Mouse (Mus musculus) forebrain, embryonic 11.5 days (tissue): Measurements from ENCODE around the gene Hnrnpll. TPM values are rescaled to one million over a fixed set of nuclear protein-coding genes. Genes with fewer than 3 reads are reported as not detected.

Experiments
- ATAC-seq: fragments of 200-750 bp; cut with Nextera tagmentation; replicated peaks from 2 replicates; pipeline ENCODE4 v1.8.0; 2017; ENCODE audit warnings: moderate TSS enrichment; ENCODE audit not compliant: low FRiP score
- DNase-seq: peaks from one replicate; pipeline ENCODE4 v3.0.0-alpha.2; 2017; ENCODE audit warnings: low spot score
- H3K27ac ChIP-seq: fragments of 300-500 bp; sonication (generic); 2 replicates; pipeline ENCODE4 v1.5.1; 2014; ENCODE audit warnings: low read depth, low read length
- H3K27me3 ChIP-seq: fragments of 300-500 bp; sonication (generic); 2 replicates; pipeline ENCODE4 v1.6.1; 2014; ENCODE audit warnings: mild to moderate bottlenecking, low read length, mixed read lengths; ENCODE audit not compliant: control insufficient read depth, insufficient read depth
- H3K36me3 ChIP-seq: fragments of 300-500 bp; sonication (generic); 2 replicates; pipeline ENCODE4 v1.6.1; 2014; ENCODE audit warnings: mild to moderate bottlenecking, low read length, moderate library complexity, mixed read lengths; ENCODE audit not compliant: control insufficient read depth, insufficient read depth
- H3K4me1 ChIP-seq: fragments of 300-500 bp; sonication (generic); replicated peaks from 2 replicates; pipeline ENCODE4 v1.6.1; 2014; ENCODE audit warnings: low read length, mixed read lengths; ENCODE audit not compliant: control insufficient read depth, insufficient read depth
- H3K4me2 ChIP-seq: fragments of 300-500 bp; sonication (generic); 2 replicates; pipeline ENCODE4 v1.6.1; 2014; ENCODE audit warnings: low read depth, mild to moderate bottlenecking, low read length, moderate library complexity, mixed read lengths; ENCODE audit not compliant: severe bottlenecking
- H3K4me3 ChIP-seq: fragments of 300-500 bp; sonication (generic); 2 replicates; pipeline ENCODE4 v1.5.1; 2014; ENCODE audit warnings: low read depth, low read length
- H3K9ac ChIP-seq: fragments of 300-500 bp; sonication (generic); 2 replicates; pipeline ENCODE4 v1.6.1; 2014; ENCODE audit warnings: low read length
- H3K9me3 ChIP-seq: fragments of 300-500 bp; sonication (generic); 2 replicates; pipeline ENCODE4 v1.6.1; 2016; ENCODE audit warnings: low read length, mixed read lengths; ENCODE audit not compliant: control insufficient read depth
- WGBS: fragments of 180-500 bp; shearing (Covaris S2); extraction: QIAGEN DNeasy Blood & Tissue Kit; methylation state at CpG from one replicate; pipeline ENCODE4 v1.1.7; 2014; 5-methylcytosine and 5-hydroxymethylcytosine counted together
- polyA plus RNA-seq: library from polyadenylated mRNA; unstranded; fragments of >200 nt; fragmentation: Nextera tagmentation; extraction: Ambion mirVana; gene quantifications from 2 replicates; pipeline ENCODE4 v1.2.1, GENCODE M21; 2014

Hnrnpll gene
- polyA plus RNA-seq, 1 experiment from 2014 or later = 127 TPM

GRCm38 (mm10) chr17:79982955-79983529, 79.1 kb downstream of the Hnrnpll start:
- Histone ChIP-seq H3K4me2 (no peak overlapping the region), H3K36me3 (no peaks in the 10 kb centered on the region), H3K4me3 (no peak overlapping the region), H3K27ac (no peak overlapping the region), H3K4me1 (no peaks in the 10 kb centered on the region), H3K27me3 (no peaks in the 10 kb centered on the region), H3K9me3 (no peaks in the 10 kb centered on the region), H3K9ac (no peak overlapping the region)
- ATAC-seq = no peak
- 65% methylated on average over 8 of the region's 8 CpGs for WGBS
- DNase-seq = no peak

- no peaks in the 10 kb centered on the region for H3K9me3 ChIP-seq
- H3K27me3 ChIP-seq = no peaks in the 10 kb centered on the region
- H3K4me2 ChIP-seq = no peak overlapping the region
- no peak overlapping the region for H3K9ac ChIP-seq
- WGBS = 40% methylated on average over 7 of the region's 7 CpGs
- H3K36me3 ChIP-seq = no peaks in the 10 kb centered on the region
- ATAC-seq (no peak), DNase-seq (no peak)
- no peak overlapping the region for H3K4me3 ChIP-seq
- H3K27ac ChIP-seq = no peak overlapping the region
- H3K4me1 ChIP-seq = no peaks in the 10 kb centered on the region
These were observed 79.6 kb downstream of the Hnrnpll start for GRCm38 (mm10) chr17:79982548-79982947.

- Histone ChIP-seq H3K27ac (no peak overlapping the region), H3K4me2 (no peak overlapping the region), H3K36me3 (no peaks in the 10 kb centered on the region), H3K9me3 (no peaks in the 10 kb centered on the region), H3K9ac (no peak overlapping the region), H3K4me3 (no peak overlapping the region), H3K4me1 (no peaks in the 10 kb centered on the region), H3K27me3 (no peaks in the 10 kb centered on the region)
- DNase-seq = no peak
- no peak for ATAC-seq
- 72% methylated on average over 12 of the region's 12 CpGs for WGBS
These were observed 80.2 kb downstream of the Hnrnpll start for GRCm38 (mm10) chr17:79981758-79982481.

- DNase-seq = no peak
- H3K27me3 ChIP-seq = no peaks in the 10 kb centered on the region
- H3K4me2 ChIP-seq = no peak overlapping the region
- WGBS = 79% methylated on average over 6 of the region's 6 CpGs
- H3K27ac ChIP-seq = no peak overlapping the region
- H3K9ac ChIP-seq = no peak overlapping the region
- no peaks in the 10 kb centered on the region for H3K9me3 ChIP-seq
- ATAC-seq = no peak
- no peak overlapping the region for H3K4me3 ChIP-seq
- no peaks in the 10 kb centered on the region for H3K4me1 ChIP-seq
- no peaks in the 10 kb centered on the region for H3K36me3 ChIP-seq
These were observed 80.8 kb downstream of the Hnrnpll start for GRCm38 (mm10) chr17:79981348-79981747.

GRCm38 (mm10) chr17:79980421-79981120, 81.6 kb downstream of the Hnrnpll start:
- Histone ChIP-seq H3K36me3 (no peaks in the 10 kb centered on the region), H3K4me1 (no peaks in the 10 kb centered on the region), H3K27me3 (no peaks in the 10 kb centered on the region), H3K9ac (no peak overlapping the region), H3K4me3 (no peak overlapping the region), H3K4me2 (no peak overlapping the region), H3K27ac (no peak overlapping the region), H3K9me3 (no peaks in the 10 kb centered on the region)
- WGBS = 79% methylated on average over 10 of the region's 10 CpGs
- no peak for ATAC-seq
- no peak for DNase-seq

Other genes with a start within 250 kb of the Hnrnpll start
- gene Atl2, start 166.2 kb downstream of the Hnrnpll start, polyA plus RNA-seq = 38.6 and 46.7 TPM in 2 replicates
- gene Galm, start 65.1 kb upstream of the Hnrnpll start, polyA plus RNA-seq = 11.2 and 12.5 TPM in 2 replicates
- gene Srsf7, start 145.0 kb upstream of the Hnrnpll start, polyA plus RNA-seq = 841 and 893 TPM in 2 replicates
- 0.07 TPM in 1 of 2 replicates, not detected in the other for gene Ttc39d, start 145.1 kb upstream of the Hnrnpll start, polyA plus RNA-seq
- gene Gemin6, start 162.1 kb upstream of the Hnrnpll start, polyA plus RNA-seq = 51.6 and 53.9 TPM in 2 replicates
- gene Morn2, start 227.9 kb upstream of the Hnrnpll start, polyA plus RNA-seq = 43.1 and 44.1 TPM in 2 replicates
- gene Dhx57, start 228.1 kb upstream of the Hnrnpll start, polyA plus RNA-seq = 19.5 and 21.8 TPM in 2 replicates
- 0.21 and 1.4 TPM in 2 replicates for gene Arhgef33, start 245.1 kb upstream of the Hnrnpll start, polyA plus RNA-seq